Mouse (Mus musculus) heart, adult 2 months (tissue): ENCODE data around the gene Umad1.

Experiments
- CTCF ChIP-seq: fragments of 200-600 bp; IDR thresholded peaks from 2 replicates; pipeline ENCODE4 v1.8.1; 2022; ENCODE audit warnings: antibody characterized with exemption, mild to moderate bottlenecking, moderate library complexity
- EP300 ChIP-seq: fragments of 200-500 bp; IDR thresholded peaks from 2 replicates; pipeline ENCODE4 v1.6.1; 2011; ENCODE audit warnings: low read depth, low read length, control low read depth; ENCODE audit not compliant: insufficient read depth
- POLR2A ChIP-seq: fragments of 200-500 bp; IDR thresholded peaks from 2 replicates; pipeline ENCODE4 v1.6.1; 2011; ENCODE audit warnings: mild to moderate bottlenecking, low read depth, low read length, control low read depth; ENCODE audit not compliant: insufficient read depth

DNA sequence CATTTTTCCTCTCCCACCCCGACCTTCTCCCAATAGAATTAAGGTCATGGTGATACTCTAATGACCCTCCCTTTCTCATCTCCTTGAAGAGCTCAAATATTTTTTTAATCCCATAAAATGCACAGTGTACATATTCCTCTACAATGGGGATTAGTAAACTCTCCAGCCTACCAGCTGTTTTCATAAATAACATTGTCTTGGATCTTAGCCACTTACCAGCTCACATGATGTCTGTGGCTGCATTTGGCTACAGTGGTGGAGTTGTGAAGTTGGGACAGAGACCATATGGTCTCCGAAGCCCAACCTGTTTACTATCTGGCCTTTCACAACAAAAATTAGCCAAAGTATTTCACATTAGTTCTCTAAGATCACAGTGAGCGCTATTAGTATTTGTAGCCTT, 111.5 kb downstream of the Umad1 start:
- TF ChIP-seq CTCF (no peak), POLR2A (no peak), EP300 (no peak)
